Mouse (Mus musculus) urinary bladder, postnatal 14 days (tissue): ENCODE measurements around the gene Pomt1.
"Not testable (repeated sequence)": the region's sequence is repeated elsewhere in the genome, so short reads cannot be mapped to it uniquely, and the experiment has no call there.

Experiments
- DNase-seq: peaks from one replicate; pipeline ENCODE4 v3.0.0; 2021; ENCODE audit warnings: low spot score

Pomt1 gene

DNA sequence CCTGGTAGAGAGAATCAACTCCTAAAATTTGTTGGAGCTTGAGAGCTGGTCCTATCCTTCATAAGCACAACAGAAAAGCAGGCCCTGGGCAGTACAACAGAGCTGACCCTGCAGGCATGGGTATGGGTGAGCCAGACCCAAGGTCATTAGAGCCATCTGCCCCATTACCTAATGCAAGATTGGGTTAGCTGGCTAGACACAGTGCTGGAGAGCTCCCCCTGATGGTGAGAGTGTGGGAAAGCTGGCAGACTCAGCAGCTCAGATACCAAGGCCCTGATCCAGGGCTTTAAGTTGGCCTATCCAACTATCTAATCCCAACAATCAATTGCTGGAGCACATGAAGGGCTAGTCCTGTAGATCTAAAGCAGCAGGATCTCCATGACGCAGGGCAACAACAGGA, 46.3 kb downstream of the Pomt1 start:
- peak; percentile 53 for DNase-seq

DNA sequence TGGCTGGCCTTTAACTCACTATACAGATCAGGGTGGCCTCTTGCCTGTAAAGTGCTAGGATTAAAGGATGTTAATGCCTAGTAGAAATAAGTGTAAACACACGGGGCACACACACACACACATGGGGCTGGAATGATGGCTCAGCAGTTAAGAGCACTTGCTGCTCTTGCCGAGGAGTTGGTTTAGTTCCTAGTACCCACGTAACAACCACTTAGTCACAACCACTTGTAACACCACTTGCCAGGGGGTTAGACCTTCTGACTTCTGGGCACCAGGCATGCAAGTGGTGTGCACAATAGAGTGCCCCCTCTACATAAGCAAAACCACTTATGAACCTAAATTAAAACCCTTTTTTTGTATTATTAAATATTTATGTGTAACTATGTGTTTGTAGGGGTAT, 47.6 kb downstream of the Pomt1 start:
- DNase-seq = no peak

DNA sequence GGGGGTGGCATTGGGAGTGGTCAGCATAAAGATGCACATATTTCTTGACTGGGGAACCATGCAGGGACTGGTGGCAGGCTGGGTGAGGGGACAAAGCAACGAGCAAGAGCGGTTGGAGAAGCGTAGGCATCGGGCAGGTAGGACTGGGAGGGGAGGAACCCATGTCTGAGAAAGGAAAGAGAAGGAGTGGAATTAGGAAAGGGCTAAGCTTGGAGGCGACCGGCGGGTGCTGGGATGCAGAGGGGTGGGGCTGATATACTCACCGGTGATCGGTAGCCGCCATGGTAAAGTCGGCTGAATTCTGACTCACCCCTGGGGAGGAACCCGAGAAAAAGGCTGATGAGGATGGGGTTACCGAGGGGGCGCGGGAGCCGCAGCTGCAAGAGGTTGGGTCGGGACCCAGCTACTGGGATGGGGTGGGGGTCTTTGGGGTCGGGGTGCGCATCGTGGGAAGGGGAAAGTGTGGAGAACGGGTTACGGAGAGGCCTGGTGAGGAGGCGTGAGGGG, 51.0 kb downstream of the Pomt1 start, which contains the start of gene Golga2:
Gene Golga2, plus strand, starts transcription at position 51 of the 507 bp plus-strand sequence.
- DNase-seq = no peak

DNA sequence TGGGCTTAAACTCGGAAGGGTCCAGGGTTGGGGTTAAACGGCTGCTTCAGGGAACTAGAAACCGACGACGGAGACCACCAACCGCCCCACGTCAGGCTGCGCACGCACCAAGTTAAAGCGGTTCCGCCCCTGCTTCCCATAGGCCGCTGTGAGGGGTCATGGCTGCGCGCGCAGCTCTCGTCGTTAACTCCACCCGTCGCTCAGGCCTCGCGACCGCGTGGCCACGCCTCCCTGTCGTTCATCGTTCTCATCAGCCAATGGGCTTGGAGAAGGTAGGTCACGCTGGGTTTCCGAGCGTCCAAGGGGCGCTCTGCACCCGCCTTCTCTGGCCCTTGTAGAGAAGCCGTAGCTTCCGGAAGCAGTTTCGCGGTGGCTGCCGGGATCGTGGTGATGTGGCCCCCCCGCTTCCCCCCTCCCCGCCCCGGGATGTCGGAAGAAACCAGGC, 51.6 kb downstream of the Pomt1 start, which contains the start of gene Swi5:
Gene Swi5, minus strand, starts transcription at position 153 of the 445 bp plus-strand sequence.
- DNase-seq = peak; percentile 99

DNA sequence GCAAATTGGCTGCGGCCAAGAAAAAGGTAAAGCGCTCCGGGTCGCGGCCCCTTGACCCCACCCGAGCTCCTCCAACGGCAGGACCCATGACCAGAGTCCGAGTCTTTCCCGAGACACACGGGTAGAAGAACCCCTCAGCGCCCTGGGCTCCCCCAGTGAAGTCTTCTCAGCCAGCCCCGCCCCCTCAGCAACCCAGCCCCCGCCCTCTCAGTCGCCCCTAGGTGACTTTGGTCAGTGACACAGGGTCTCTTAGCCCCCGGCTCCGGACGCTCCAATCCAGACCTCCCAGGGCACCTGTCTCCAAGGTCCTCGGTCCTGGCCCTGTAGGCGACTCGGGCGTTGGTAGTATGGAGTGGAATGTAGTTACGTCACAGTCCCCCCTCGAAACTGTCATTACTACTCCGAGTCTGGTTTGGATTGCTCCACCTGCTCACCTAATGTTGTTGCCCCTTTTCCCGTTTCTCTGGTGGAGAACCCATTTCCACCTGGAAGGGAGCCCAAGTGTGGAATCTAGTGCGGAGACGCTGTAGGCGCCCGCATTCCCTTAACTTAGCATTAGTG, 52.1 kb downstream of the Pomt1 start:
- peak; percentile 38 for DNase-seq

DNA sequence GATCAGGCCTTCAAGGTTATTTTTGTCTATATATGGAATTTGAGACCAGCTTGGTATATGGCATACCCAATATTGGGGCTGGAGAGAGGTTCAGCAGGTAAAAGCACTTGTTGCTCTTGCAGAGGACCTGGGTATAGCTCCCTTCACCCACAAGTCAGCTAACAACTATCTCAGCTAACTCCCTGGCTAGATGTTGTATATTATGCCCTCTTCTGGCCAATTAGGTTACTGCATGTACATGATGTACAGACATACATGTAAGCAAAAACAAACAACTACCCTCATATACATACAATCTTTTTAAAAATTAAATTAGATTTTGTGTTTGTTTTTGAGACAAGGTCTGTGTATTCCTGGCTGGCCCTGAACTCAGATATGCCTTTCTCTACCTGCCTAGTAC, 53.2 kb downstream of the Pomt1 start:
- DNase-seq = no peak

DNA sequence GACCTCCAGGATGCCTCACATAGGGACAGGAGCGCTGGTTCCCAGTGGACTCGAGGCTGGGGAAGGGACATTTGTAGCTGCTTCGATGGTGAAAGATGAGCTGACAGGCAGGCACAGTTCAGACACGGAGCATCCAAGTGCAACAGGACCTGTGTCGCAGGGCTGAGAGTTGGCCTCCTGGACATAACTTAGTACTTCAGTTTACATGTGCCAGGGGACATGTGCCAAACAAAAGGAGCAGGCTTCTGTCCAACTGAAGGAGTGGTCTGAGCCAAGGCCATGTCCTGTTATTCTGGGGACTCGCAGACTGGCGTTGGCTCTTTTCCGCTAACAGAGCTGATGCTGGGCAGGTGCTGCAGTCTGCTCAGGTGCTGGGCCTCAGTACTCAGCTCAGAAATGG, 58.0 kb downstream of the Pomt1 start:
- no peak for DNase-seq

DNA sequence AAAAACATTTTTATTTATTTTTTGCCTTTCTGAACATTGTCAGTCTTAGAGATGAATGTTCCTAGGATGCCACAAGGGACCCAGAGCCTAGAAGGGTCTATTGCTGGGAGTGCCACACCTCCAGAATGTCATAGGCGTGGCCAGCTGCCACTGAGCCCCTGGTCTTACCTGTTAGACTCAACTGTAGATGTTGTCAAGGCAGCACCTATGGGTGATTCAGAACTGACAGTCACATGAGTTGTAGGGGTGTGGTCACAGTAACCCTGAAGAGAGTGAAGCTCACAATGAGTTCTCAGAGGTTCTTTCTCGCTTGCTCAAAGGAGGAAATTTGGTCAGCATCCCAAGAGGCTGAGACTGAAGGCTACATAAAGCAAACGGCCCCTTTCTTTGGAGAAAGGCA, 58.9 kb downstream of the Pomt1 start:
- DNase-seq = no peak

DNA sequence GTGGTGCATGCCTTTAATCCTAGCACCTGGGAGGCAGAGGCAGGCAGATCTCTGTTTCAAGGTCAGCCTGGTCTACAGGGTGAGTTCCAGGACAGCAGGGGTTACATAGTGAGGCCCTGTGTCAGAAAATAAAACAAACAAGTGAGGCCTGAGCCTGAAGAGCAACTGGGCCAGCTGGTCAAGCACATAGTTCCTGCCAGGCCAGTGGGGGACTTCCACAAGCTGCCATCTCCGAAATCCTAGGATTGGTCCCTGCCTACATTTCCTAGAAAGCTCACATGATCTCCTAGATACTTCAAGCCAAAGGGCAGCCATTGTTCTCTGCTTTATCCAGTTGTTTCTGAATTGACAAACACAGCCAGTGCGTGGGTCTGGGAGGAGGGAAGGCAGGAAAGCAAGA, 59.5 kb downstream of the Pomt1 start:
- DNase-seq = not testable (repeated sequence)

DNA sequence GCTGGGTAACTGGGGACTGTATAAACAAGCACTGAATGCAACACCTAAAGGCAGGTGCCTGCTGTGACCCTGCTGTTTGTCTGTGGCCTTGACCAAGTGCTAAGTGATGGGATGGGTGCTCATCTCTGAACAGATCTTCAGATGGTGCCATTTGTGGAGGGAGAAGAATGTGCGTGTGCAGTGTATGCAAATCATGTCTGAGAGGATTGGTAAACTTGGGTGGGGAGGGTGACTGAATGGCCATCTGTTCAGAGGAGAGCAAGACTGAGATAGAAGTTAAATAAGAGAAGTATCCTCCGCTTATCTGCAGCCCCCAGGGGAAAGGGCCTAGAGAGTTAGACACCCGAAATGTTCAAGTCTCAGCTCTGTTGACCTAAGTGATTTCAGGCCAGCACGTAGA, 63.1 kb downstream of the Pomt1 start:
- no peak for DNase-seq

DNA sequence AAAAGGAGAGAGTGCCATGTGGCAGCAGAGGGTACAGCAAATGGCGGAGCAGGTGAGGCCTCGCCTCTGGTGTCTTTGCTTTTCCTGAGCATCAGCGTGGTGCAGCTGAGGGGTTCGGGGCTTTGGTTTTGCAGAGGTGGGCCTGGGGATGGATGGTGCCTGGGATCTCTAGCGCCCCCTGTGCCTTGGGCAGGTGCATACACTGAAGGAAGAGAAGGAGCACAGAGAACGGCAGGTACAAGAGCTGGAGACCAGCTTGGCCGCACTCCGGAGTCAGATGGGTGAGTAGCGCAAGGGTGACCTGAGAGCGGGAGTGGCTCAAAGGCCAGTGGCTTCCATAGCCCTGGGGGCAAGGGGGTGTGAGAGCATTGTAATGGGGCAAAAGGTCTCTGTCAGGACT, 66.6 kb downstream of the Pomt1 start:
- no peak for DNase-seq

DNA sequence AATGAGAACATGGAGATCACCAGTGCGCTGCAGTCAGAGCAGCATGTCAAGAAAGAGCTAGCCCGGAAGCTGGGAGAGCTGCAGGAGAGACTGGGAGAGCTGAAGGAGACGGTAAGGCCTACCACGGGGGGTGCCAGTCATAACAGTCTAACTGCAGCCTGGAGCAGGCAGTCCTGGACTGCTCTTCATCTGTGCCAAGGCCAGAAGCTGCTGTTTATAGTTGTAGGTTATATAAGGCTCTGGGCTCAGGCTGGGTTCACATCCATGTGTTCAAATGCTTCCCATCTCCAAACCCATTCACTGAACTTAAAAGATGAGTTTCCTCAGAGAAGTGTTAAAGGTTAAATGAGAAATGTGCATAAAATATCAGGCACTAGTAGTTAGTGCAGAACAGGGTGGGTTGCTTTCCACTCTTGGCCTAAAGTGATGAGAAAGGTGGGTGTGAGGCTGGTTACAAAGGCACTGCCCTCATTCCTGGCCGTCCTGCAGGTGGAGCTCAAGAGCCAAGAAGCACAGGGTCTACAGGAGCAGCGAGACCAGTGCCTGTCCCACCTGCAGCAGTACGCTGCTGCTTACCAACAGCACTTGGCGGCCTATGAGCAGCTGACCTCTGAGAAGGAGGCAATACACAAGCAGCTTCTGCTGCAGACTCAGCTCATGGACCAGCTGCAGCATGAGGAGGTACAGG, 67.9 kb downstream of the Pomt1 start:
- DNase-seq = peak; percentile 63
